In the genomic region with DNA sequence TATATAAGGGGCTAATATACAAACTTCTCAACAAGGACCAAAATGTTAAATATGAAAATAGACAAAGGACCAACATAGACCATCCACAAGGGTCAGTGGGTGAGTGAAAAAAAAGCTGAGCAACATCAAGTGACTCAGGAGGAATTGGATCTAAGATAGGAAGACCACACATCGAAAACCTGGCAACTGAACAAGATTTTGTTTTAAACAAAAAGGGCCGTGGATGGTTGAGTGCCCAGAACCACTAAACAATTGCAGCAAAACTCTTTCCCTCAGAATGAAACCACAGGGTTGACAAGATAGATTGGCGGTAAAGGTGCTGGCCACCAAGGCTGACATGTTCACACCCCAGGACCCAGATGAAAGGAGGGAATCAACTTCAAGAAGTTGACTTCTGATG, we compare ENCODE assay signal across 16 mouse cellular contexts.
"Had no signal": no experiment of that assay in that cellular context is flagged by ENCODE, and none has a peak within 500 bp of the region (broad histone marks: within the 10 kb centered on the region; RNA-seq: fewer than 3 reads in every experiment).

No protein-coding gene starts in this region.

- H3K27ac ChIP-seq: limb, embryonic 10.5 days; limb, embryonic 13.5 days; liver, embryonic 12.5 days; liver, embryonic 15.5 days; macrophage; neural tube, embryonic 13.5 days; stomach, embryonic 15.5 days had no signal

- H3K4me2 ChIP-seq: limb, embryonic 13.5 days; liver, embryonic 12.5 days; liver, embryonic 15.5 days; neural tube, embryonic 13.5 days; stomach, embryonic 15.5 days had no signal

- H3K4me3 ChIP-seq: limb, embryonic 10.5 days; limb, embryonic 13.5 days; liver, embryonic 12.5 days; liver, embryonic 15.5 days; neural tube, embryonic 13.5 days; stomach, embryonic 15.5 days had no signal

- DNase-seq: kidney, adult 2 months; layer of hippocampus, adult 9-11 months; liver; lung, adult 18-20 months; lung, postnatal 14 days; midbrain, embryonic 14.5 days; retina, postnatal 1 day; right cerebral cortex, postnatal 25 days; spleen, adult 18-20 months had no signal

- ATAC-seq: liver, embryonic 12.5 days had no signal

- H3K36me3 ChIP-seq: limb, embryonic 10.5 days; limb, embryonic 13.5 days; liver, embryonic 12.5 days; liver, embryonic 15.5 days; neural tube, embryonic 13.5 days; stomach, embryonic 15.5 days had no signal

- H3K27me3 ChIP-seq: limb, embryonic 13.5 days; liver, embryonic 12.5 days; liver, embryonic 15.5 days; stomach, embryonic 15.5 days had no signal

- H3K9me3 ChIP-seq: limb, embryonic 10.5 days; limb, embryonic 13.5 days; liver, embryonic 12.5 days; liver, embryonic 15.5 days; neural tube, embryonic 13.5 days; stomach, embryonic 15.5 days had no signal

- H3K9ac ChIP-seq: limb, embryonic 13.5 days; liver, embryonic 12.5 days; liver, embryonic 15.5 days; neural tube, embryonic 13.5 days; stomach, embryonic 15.5 days had no signal
